Mouse (Mus musculus): Measurements from ENCODE around the gene Hvcn1. TPM values are rescaled to one million over a fixed set of nuclear protein-coding genes. Genes with fewer than 3 reads are reported as not detected.
A peak's percentile ranks its signal among the peaks of the same experiment; 100 is the strongest.

Hvcn1 gene
- polyA plus RNA-seq, 1 experiment from 2014 or later: 1.8 TPM

- Histone ChIP-seq H3K9ac (no peak overlapping the region), H3K36me3 (no peaks in the 10 kb centered on the region), H3K4me3 (no peak overlapping the region), H3K27ac (no peak overlapping the region), H3K4me1 (replicated peaks) (no peaks in the 10 kb centered on the region), H3K4me2 (no peak overlapping the region), H3K27me3 (no peaks in the 10 kb centered on the region), H3K9me3 (0 out of 2 replicates have a peak, but pooled peaks cover 5% of the 10 kb centered on the region)
- ATAC-seq (ENCODE audit: low FRiP score): no peak
- 96% methylated on average over 2 of the region's 3 CpGs for WGBS
Observed at GRCm38 (mm10) chr5:122228271-122228765, 21.7 kb downstream of the Hvcn1 start.

DNA sequence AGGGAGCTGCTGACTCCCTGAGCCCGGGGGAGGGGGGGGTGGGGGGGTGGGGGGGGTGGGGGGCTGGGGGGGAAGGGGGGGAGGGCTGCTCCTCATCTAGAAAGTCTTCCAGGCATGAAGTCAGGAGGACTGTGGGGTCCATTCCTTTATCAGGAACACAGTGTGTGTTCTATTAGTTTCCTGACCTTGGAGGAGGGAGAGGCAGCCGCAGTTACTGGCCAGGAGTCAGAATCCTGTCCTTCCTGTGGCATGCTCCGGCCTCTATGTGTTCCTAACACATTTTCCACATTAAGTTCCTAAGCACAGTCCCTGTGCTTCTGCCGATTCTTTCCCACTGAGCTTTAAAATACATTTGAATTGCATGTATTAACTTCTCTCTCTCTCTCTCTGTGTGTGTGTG is 22.2 kb downstream of the Hvcn1 start:
- Histone ChIP-seq H3K4me3 (no peak overlapping the region), H3K9me3 (0 out of 2 replicates have a peak, but pooled peaks cover 5% of the 10 kb centered on the region), H3K9ac (no peak overlapping the region), H3K4me1 (replicated peaks) (0 out of 2 replicates have a peak, but pooled peaks cover 2% of the 10 kb centered on the region), H3K4me2 (no peak overlapping the region), H3K36me3 (no peaks in the 10 kb centered on the region), H3K27ac (no peak overlapping the region), H3K27me3 (no peaks in the 10 kb centered on the region)
- ATAC-seq (ENCODE audit: low FRiP score): no peak
- 66% methylated on average over 3 of the region's 4 CpGs for WGBS

DNA sequence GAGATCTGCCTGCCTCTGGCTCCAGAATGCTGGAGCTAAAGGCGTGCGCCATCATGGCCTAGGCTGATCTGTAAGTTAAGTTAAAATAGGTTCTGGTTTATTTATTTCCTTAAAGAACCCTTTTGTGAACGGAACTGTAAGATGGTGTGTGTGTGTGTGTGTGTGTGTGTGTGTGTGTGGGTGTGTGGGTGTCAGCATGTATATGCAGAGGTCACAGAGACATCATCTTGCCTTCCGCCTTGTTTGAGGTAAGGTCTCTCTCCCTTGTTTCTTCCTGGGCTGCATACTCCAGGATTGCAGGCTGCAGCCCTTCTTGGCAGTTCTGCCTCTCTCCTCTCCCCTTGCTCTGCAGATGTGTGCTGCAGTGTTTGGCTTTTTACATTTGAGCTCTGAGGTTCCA is 24.2 kb downstream of the Hvcn1 start:
- H3K36me3 ChIP-seq: no peaks in the 10 kb centered on the region
- no peak overlapping the region for H3K4me2 ChIP-seq
- H3K27ac ChIP-seq: no peak overlapping the region
- H3K4me1 ChIP-seq (replicated peaks): peaks cover 14% of the 10 kb centered on the region
- no peak overlapping the region for H3K4me3 ChIP-seq
- no peak overlapping the region for H3K9ac ChIP-seq
- WGBS: 92% methylated on average over 4 of the region's 4 CpGs
- no peaks in the 10 kb centered on the region for H3K27me3 ChIP-seq
- 0 out of 2 replicates have a peak, but pooled peaks cover 5% of the 10 kb centered on the region for H3K9me3 ChIP-seq
- ATAC-seq (ENCODE audit: low FRiP score): no peak

DNA sequence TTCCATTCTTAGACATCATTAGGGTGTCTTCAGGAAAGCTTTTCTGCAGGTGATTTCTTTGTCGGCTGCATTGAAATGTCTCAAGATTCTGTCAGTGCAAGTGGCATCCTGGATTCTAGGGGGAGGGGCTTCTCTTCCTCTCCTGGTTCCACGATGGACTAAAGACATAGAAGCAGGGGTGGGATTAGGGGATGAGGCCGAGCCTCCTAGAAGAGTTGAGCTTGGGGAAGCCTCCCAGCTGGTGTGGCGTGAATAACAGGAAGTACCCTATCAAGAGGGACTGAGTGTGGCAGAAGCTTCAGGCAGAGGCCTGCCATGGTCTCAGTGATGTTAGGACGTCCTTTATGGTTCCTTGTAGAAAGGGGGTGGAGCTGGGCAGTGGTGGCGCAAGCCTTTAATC is 24.8 kb downstream of the Hvcn1 start:
- no peak for ATAC-seq (ENCODE audit: low FRiP score)
- H3K36me3 ChIP-seq: no peaks in the 10 kb centered on the region
- 83% methylated on average over 6 of the region's 6 CpGs for WGBS

GRCm38 (mm10) chr5:122232004-122232403 is 25.4 kb downstream of the Hvcn1 start:
- Histone ChIP-seq H3K4me2 (no peak overlapping the region), H3K27ac (no peak overlapping the region), H3K4me3 (no peak overlapping the region), H3K9ac (no peak overlapping the region), H3K9me3 (0 out of 2 replicates have a peak, but pooled peaks cover 5% of the 10 kb centered on the region), H3K36me3 (no peaks in the 10 kb centered on the region), H3K27me3 (no peaks in the 10 kb centered on the region), H3K4me1 (replicated peaks) (peaks cover 14% of the 10 kb centered on the region)
- WGBS: 86% methylated on average over 5 of the region's 5 CpGs
- ATAC-seq (ENCODE audit: low FRiP score): no peak

More for the DNA sequence above, 24.8 kb downstream of the Hvcn1 start:
- Histone ChIP-seq H3K4me1 (replicated peaks) (peaks cover 14% of the 10 kb centered on the region), H3K27me3 (no peaks in the 10 kb centered on the region), H3K27ac (no peak overlapping the region), H3K4me2 (no peak overlapping the region), H3K9me3 (0 out of 2 replicates have a peak, but pooled peaks cover 5% of the 10 kb centered on the region), H3K9ac (no peak overlapping the region), H3K4me3 (no peak overlapping the region)

- no peak overlapping the region for H3K4me2 ChIP-seq
- no peaks in the 10 kb centered on the region for H3K9me3 ChIP-seq
- ATAC-seq (ENCODE audit: low FRiP score): no peak
- WGBS: 92% methylated on average over 14 of the region's 14 CpGs
- H3K36me3 ChIP-seq: no peaks in the 10 kb centered on the region
- H3K27me3 ChIP-seq: no peaks in the 10 kb centered on the region
- no peak overlapping the region for H3K9ac ChIP-seq
- no peak overlapping the region for H3K27ac ChIP-seq
- no peak overlapping the region for H3K4me3 ChIP-seq
- peaks cover 14% of the 10 kb centered on the region for H3K4me1 ChIP-seq (replicated peaks)
Observed at GRCm38 (mm10) chr5:122233077-122233581, 26.5 kb downstream of the Hvcn1 start.

- H3K27ac ChIP-seq: no peak overlapping the region
- no peaks in the 10 kb centered on the region for H3K27me3 ChIP-seq
- H3K4me3 ChIP-seq: no peak overlapping the region
- H3K9ac ChIP-seq: no peak overlapping the region
- WGBS: 89% methylated on average over 12 of the region's 12 CpGs
- H3K9me3 ChIP-seq: no peaks in the 10 kb centered on the region
- H3K4me1 ChIP-seq (replicated peaks): peaks cover 14% of the 10 kb centered on the region
- H3K4me2 ChIP-seq: no peak overlapping the region
- no peaks in the 10 kb centered on the region for H3K36me3 ChIP-seq
- no peak for ATAC-seq (ENCODE audit: low FRiP score)
Observed at GRCm38 (mm10) chr5:122233695-122234094, 27.1 kb downstream of the Hvcn1 start.

- Histone ChIP-seq H3K9me3 (no peaks in the 10 kb centered on the region), H3K4me1 (replicated peaks) (peaks cover 14% of the 10 kb centered on the region), H3K27ac (no peak overlapping the region), H3K4me2 (no peak overlapping the region), H3K9ac (no peak overlapping the region), H3K4me3 (no peak overlapping the region), H3K36me3 (no peaks in the 10 kb centered on the region), H3K27me3 (no peaks in the 10 kb centered on the region)
- ATAC-seq (ENCODE audit: low FRiP score): no peak
- WGBS: 85% methylated on average over 9 of the region's 9 CpGs
Observed at GRCm38 (mm10) chr5:122234319-122235195, 28.0 kb downstream of the Hvcn1 start.

DNA sequence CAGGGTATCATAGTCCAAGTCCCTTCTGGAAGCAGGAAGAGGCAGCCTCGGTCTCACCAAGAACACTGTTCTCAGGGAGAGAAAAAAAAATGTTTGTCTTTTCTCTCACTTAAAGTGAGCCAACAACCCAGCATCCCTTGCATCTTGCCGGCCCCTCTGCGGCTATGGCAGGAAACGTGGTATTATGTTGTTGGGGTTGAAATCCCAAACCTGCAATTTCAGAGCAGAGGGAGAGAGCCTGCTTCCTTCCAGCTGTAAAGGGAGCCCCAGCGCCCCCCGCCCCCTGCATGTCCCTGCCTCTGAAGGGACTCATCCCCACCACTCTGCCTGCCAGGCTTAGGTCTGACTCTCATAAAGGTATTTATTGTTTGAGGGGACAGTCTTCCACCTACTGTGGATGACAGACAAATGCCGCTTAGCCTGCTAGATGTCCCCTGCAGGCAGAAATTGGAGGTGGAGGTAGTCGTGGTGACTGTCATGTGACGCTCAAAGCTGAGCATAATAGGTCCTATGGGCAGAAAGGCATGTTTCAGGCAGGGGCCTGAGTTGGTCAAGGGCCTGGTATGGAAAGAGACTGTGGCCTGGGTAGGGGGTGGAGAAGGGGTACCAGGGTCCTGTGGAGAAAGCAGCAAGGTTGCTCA is 28.7 kb downstream of the Hvcn1 start:
- no peak overlapping the region for H3K4me2 ChIP-seq
- no peaks in the 10 kb centered on the region for H3K9me3 ChIP-seq
- no peak overlapping the region for H3K27ac ChIP-seq
- no peak overlapping the region for H3K4me3 ChIP-seq
- H3K27me3 ChIP-seq: no peaks in the 10 kb centered on the region
- WGBS: 75% methylated on average over 9 of the region's 9 CpGs
- H3K4me1 ChIP-seq (replicated peaks): peaks cover 14% of the 10 kb centered on the region
- H3K9ac ChIP-seq: peak overlapping the region; percentile 15; the same call in 1 of the 2 replicates
- ATAC-seq (ENCODE audit: low FRiP score): no peak
- H3K36me3 ChIP-seq: peaks cover under 1% of the 10 kb centered on the region; the same call in 1 of the 2 replicates

DNA sequence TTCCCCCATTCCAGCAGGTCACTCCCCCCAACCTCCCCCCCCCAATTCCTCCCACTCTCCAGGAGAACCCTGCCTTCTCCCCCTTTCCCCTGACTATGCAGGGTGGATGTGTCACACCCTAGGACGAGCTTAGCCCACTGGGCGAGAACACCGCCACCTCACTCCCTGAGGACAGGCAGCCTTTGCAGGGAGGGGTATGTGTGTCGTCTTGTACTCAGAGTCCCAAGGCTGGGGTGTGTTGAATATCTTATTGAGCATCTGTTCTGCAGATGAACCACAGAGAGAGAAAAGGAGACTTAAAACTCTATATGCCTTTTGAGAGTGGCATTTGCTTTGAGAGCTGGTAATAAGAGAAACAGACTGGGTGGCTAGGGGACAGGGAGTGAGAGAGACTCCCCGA is 30.6 kb downstream of the Hvcn1 start:
- H3K4me3 ChIP-seq: no peak overlapping the region
- no peaks in the 10 kb centered on the region for H3K9me3 ChIP-seq
- 72% methylated on average over 5 of the region's 5 CpGs for WGBS
- no peak overlapping the region for H3K9ac ChIP-seq
- ATAC-seq (ENCODE audit: low FRiP score): no peak
- H3K4me1 ChIP-seq (replicated peaks): peaks cover 14% of the 10 kb centered on the region
- H3K36me3 ChIP-seq: peaks cover 20% of the 10 kb centered on the region
- H3K4me2 ChIP-seq: no peak overlapping the region
- no peaks in the 10 kb centered on the region for H3K27me3 ChIP-seq
- H3K27ac ChIP-seq: no peak overlapping the region

DNA sequence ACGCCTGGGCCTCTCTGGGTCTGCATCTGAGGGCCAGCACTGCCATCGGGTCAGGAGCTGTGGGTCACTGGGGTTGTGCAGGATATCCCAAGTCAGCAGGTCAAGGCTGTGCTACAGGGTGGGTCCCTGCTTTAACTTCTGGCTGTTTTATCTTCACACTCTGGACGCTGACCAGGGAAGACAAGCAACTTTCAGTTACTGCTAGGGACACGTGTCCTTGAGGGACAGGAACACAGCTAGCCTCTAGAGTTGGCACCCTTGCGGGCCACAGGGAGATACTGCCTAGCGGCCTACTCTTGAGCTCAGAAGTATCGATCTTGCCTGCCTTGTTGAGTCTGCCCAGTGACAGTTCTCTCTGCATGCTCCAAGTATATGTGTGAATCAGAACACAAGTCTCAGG is 33.0 kb downstream of the Hvcn1 start:
- Histone ChIP-seq H3K4me1 (replicated peaks) (peaks cover 19% of the 10 kb centered on the region), H3K27me3 (no peaks in the 10 kb centered on the region), H3K36me3 (peaks cover 23% of the 10 kb centered on the region), H3K4me3 (no peak overlapping the region), H3K9ac (no peak overlapping the region), H3K27ac (no peak overlapping the region), H3K4me2 (no peak overlapping the region), H3K9me3 (no peaks in the 10 kb centered on the region)
- WGBS: 88% methylated on average over 7 of the region's 7 CpGs
- ATAC-seq (ENCODE audit: low FRiP score): no peak

DNA sequence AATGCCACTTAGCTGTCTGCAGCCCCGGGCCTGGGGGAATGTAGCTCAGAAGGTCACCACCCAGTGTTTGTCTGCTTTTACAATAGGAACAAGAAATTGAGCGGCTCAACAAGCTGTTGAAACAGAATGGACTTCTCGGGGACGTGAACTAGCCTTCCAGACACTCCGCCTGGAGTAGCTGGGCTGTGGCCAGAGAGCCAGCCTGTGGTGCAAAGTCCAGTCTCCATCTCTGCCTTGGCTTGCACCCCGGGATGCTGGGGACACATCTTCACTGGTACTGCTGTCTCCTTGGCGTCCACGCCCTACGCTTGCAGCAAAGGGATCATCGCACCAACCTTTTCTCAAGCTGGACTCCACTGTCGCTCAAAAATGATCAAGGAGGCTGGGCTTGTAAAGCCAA is 33.9 kb downstream of the Hvcn1 start:
- peaks cover 25% of the 10 kb centered on the region for H3K36me3 ChIP-seq
- H3K4me1 ChIP-seq (replicated peaks): peaks cover 18% of the 10 kb centered on the region
- 83% methylated on average over 11 of the region's 11 CpGs for WGBS
- no peak overlapping the region for H3K4me3 ChIP-seq
- no peak overlapping the region for H3K9ac ChIP-seq
- H3K27me3 ChIP-seq: no peaks in the 10 kb centered on the region
- no peak for ATAC-seq (ENCODE audit: low FRiP score)
- no peak overlapping the region for H3K4me2 ChIP-seq
- no peaks in the 10 kb centered on the region for H3K9me3 ChIP-seq
- H3K27ac ChIP-seq: no peak overlapping the region

Measured in hindbrain, embryonic 13.5 days (tissue).